Mouse (Mus musculus) cortical plate, adult 2 months (tissue): ENCODE measurements around the gene Tmc5. TPM values are rescaled to one million over a fixed set of nuclear protein-coding genes. Genes with fewer than 3 reads are reported as not detected.

Experiments
- H3K27ac ChIP-seq: fragments of 200-500 bp; 2 replicates; pipeline ENCODE4 v1.5.1; 2012; ENCODE audit warnings: low read length, control low read depth, inconsistent platforms; ENCODE audit not compliant: insufficient read depth
- H3K4me1 ChIP-seq: fragments of 200-500 bp; 2 replicates; pipeline ENCODE4 v1.6.1; 2011; ENCODE audit warnings: low read length; ENCODE audit not compliant: control insufficient read depth, insufficient read depth
- H3K4me3 ChIP-seq: fragments of 200-500 bp; 2 replicates; pipeline ENCODE4 v1.5.1; 2011; ENCODE audit warnings: mild to moderate bottlenecking, low read length, control low read depth; ENCODE audit not compliant: insufficient read depth
- CTCF ChIP-seq: fragments of 200-500 bp; IDR thresholded peaks from 2 replicates; pipeline ENCODE4 v1.5.1; 2011; ENCODE audit warnings: mild to moderate bottlenecking, control low read depth, low read length; ENCODE audit not compliant: insufficient read depth; ENCODE audit errors: extremely low read depth
- POLR2A ChIP-seq: fragments of 200-500 bp; IDR thresholded peaks from 2 replicates; pipeline ENCODE4 v1.6.1; 2011; ENCODE audit warnings: mild to moderate bottlenecking, low read length, control low read depth; ENCODE audit not compliant: insufficient read depth; ENCODE audit errors: extremely low read depth
- polyA plus RNA-seq: library from polyadenylated mRNA; depleted of rRNA; stranded (reverse); fragments of >200 nt; gene quantifications from 2 replicates; pipeline ENCODE4 v1.2.3, GENCODE M21; 2012; rRNA removed

Tmc5 gene
- polyA plus RNA-seq = 0.15 and 0.19 TPM in 2 replicates

DNA sequence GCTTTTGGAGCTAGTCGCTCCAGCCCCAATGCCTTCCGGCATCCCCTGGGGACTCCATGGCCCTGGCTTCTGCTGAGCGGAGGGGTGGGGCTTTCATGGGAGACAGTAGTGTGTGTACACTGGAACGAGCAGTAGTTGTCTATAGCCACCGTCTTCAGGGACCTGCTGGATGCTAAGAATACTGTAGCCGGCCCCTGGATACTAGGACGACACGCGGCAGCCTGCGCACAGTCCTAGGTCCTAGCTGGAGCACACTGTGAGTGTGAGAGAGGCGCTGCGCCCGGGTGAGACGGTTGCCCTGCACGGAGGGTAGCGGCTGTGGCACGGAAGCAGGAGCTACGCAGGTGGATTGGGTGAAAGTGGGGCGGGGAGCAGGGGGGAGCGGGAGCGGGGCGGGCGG is at the start of gene Tmc5:
TSS of gene Tmc5 (plus strand) at position 97 of the 400 bp plus-strand sequence.
- Histone ChIP-seq H3K27ac (no peak within 1 kb of the TSS), H3K4me3 (no peak within 1 kb of the TSS), H3K4me1 (peaks cover 11% of the 10 kb centered on the region)
- TF ChIP-seq POLR2A (no peak), CTCF (no peak)

GRCm38 (mm10) chr7:118547451-118547850 is 49.6 kb upstream of the Tmc5 start:
- Histone ChIP-seq H3K4me3 (no peak overlapping the region), H3K27ac (no peak overlapping the region), H3K4me1 (no peaks in the 10 kb centered on the region)
- TF ChIP-seq POLR2A (no peak), CTCF (no peak)

GRCm38 (mm10) chr7:118553881-118554280 is 43.2 kb upstream of the Tmc5 start:
- TF ChIP-seq CTCF = no peak
- no peak for TF ChIP-seq POLR2A
- Histone ChIP-seq H3K4me3 (no peak overlapping the region), H3K27ac (no peak overlapping the region), H3K4me1 (no peaks in the 10 kb centered on the region)

- no peak overlapping the region for H3K4me3 ChIP-seq
- no peak for TF ChIP-seq POLR2A
- TF ChIP-seq CTCF = no peak
- no peak overlapping the region for H3K27ac ChIP-seq
- no peaks in the 10 kb centered on the region for H3K4me1 ChIP-seq
Measured at GRCm38 (mm10) chr7:118554290-118554689, 42.8 kb upstream of the Tmc5 start.

DNA sequence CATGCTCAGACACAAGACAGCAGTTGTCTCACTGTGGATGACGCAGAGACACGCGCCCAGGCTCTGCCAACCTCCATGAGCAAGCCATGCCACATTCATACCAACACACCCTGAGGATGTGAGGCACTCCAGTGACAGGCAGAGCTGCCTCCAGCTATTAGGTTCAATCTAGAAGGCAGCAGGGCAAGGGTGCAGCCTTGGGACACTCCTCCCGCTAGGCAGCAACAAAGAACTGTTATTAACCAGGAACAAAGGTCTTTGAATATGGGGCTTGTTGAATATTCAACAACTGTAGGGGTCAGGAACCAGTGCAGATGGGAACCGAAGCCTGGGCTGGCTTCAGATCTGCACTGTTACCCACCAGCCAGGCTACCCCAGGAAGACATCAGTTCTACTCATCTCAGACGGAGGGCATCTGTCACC is 28.0 kb upstream of the Tmc5 start:
- Histone ChIP-seq H3K27ac (peak overlapping the region; percentile 88), H3K4me1 (no peaks in the 10 kb centered on the region), H3K4me3 (no peak overlapping the region)
- TF ChIP-seq CTCF = no peak
- no peak for TF ChIP-seq POLR2A

DNA sequence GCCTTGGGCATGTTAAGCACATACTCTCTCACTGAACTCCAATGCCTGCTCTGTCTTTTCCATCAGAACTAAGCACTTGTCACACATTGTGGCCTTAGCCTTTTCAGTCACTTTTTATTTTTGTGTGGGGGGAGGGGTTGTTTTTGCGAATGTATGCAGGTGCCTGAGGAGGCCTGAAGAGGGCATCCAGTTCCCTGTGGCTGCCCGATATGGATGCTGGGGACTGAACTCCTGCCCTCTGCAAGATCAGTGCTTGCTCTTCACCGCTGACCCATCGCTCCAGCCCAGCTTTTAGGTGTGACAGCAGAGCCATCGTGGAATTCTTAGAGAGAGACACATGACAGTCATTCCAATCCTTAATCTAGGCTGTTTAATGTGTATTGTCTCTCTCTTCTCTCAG is 25.7 kb upstream of the Tmc5 start:
- TF ChIP-seq CTCF = no peak
- TF ChIP-seq POLR2A = no peak
- Histone ChIP-seq H3K27ac (peak overlapping the region; percentile 70), H3K4me1 (peaks cover 1% of the 10 kb centered on the region; the same call in 1 of the 2 replicates), H3K4me3 (no peak overlapping the region)

DNA sequence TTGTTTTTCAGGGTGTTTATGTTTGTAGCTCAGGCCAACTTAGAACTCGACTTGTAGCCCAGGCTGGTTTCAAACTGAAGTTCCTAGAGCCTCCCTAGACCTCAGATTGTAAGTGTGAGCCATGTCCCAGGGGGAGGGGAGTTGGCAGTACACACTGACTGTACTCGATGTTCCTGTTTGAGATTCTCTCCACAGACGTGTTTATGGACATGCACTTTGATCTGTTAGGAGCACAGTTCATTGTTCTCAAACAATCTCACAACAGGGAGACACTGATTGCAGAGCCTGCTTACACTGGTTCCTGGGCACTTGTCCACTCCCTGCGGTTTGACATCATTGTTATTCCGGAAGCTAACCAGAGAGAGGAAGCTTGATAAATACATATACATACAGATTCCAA is 25.1 kb upstream of the Tmc5 start:
- H3K4me3 ChIP-seq = no peak overlapping the region
- H3K4me1 ChIP-seq = peaks cover 1% of the 10 kb centered on the region; the same call in 1 of the 2 replicates
- TF ChIP-seq CTCF (no peak), POLR2A (no peak)
- H3K27ac ChIP-seq = no peak overlapping the region

GRCm38 (mm10) chr7:118578269-118578668 is 18.8 kb upstream of the Tmc5 start:
- Histone ChIP-seq H3K4me1 (peaks cover 3% of the 10 kb centered on the region), H3K4me3 (no peak overlapping the region; the same call in 1 of the 2 replicates), H3K27ac (peak overlapping the region; percentile 66)
- no peak for TF ChIP-seq CTCF
- TF ChIP-seq POLR2A = peak; percentile 49; the same call in 1 of the 2 replicates

DNA sequence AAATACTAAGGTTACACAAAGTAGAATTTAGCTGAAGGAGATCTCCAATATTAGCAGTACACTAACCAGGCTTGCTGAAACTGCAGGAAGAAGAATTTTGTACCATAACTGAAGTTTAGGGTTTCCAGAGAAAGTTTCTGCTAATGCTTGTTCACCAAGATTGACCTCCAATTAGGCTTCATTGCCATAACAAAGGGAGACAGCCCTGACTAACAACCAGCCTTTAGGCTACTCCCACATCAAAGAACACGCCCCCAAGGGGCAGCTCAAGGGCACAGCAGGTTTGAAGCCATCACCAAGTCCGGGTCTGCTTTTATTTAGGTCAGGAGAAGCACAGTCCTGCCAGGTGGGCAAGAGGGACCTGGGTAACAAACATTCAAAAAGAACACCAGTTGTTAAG is 17.2 kb upstream of the Tmc5 start:
- Histone ChIP-seq H3K4me1 (peaks cover 3% of the 10 kb centered on the region), H3K4me3 (no peak overlapping the region), H3K27ac (no peak overlapping the region)
- no peak for TF ChIP-seq CTCF
- no peak for TF ChIP-seq POLR2A

- Histone ChIP-seq H3K27ac (peak overlapping the region; percentile 94), H3K4me1 (peaks cover under 1% of the 10 kb centered on the region; the same call in 1 of the 2 replicates), H3K4me3 (peak overlapping the region; percentile 65)
- TF ChIP-seq CTCF (no peak), POLR2A (no peak)
Measured at GRCm38 (mm10) chr7:118583821-118584220, 13.3 kb upstream of the Tmc5 start.
